Mouse (Mus musculus) thymus, adult 2 months (tissue): ENCODE measurements around the gene Tomm7.

Experiments used
- CTCF ChIP-seq: fragments of 200-500 bp; IDR thresholded peaks from 2 replicates; pipeline ENCODE4 v1.5.1; 2012; ENCODE audit warnings: mild to moderate bottlenecking, control low read depth, low read length, moderate library complexity, borderline replicate concordance; ENCODE audit not compliant: control insufficient read depth, poor library complexity, insufficient read depth; ENCODE audit errors: extremely low read depth
- POLR2A ChIP-seq: fragments of 200-500 bp; IDR thresholded peaks from 2 replicates; pipeline ENCODE4 v1.6.1; 2012; ENCODE audit warnings: mild to moderate bottlenecking, low read length, control low read depth, moderate library complexity; ENCODE audit not compliant: control insufficient read depth, poor library complexity, insufficient read depth; ENCODE audit errors: extremely low read depth

- TF ChIP-seq POLR2A (no peak), CTCF (no peak)
Observed at GRCm38 (mm10) chr5:23814841-23815240, 29.1 kb downstream of the Tomm7 start.
